Mouse (Mus musculus) frontal cortex, adult 2 months (tissue): ENCODE measurements around the gene Tysnd1. TPM values are rescaled to one million over a fixed set of nuclear protein-coding genes. Genes with fewer than 3 reads are reported as not detected.

Experiments
- DNase-seq, 2 experiments: peaks; one replicate each; pipeline ENCODE4 v3.0.0; 2022; ENCODE audit warnings: low spot score in 1 of 2; ENCODE audit errors: extremely low spot score in 1 of 2
- polyA plus RNA-seq: library from polyadenylated mRNA; depleted of rRNA; stranded (reverse); fragments of >200 nt; gene quantifications from 2 replicates; pipeline ENCODE4 v1.2.3, GENCODE M21; 2012

The Tysnd1 gene
- polyA plus RNA-seq, 1 experiment, result 23.3 TPM

- peak; percentile 96 to 98 for DNase-seq
Observed at GRCm38 (mm10) chr10:61680015-61680913, 15.1 kb upstream of the Tysnd1 start, which contains the start of gene Sar1a. Gene Sar1a, plus strand, starts transcription at chr10:61680299.

GRCm38 (mm10) chr10:61689405-61689804 is 5.9 kb upstream of the Tysnd1 start:
- DNase-seq, result no peak

DNA sequence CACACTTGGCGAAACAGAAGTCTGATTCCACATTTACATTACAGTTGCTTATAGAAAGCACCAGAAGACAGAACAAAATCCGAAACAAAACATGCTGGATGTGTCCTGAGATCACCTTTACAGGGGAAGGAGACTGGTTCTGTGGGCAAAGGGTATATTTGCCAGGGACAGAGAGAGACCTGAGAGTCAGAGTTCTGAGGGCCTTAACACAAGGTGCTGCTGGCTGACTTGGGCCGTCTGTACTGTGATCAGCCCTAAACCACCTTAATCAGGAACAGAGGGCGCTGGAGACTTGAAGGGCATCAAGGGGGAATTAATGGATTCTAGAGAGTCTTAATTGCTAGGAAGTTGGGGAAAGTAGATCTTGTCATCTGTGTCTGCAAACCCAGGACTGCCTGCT is 1.8 kb upstream of the Tysnd1 start:
- DNase-seq, result no peak

GRCm38 (mm10) chr10:61695703-61696559 is 617 bp downstream of the Tysnd1 start:
- DNase-seq, result no peak

- DNase-seq, result no peak
Observed at GRCm38 (mm10) chr10:61696560-61696823, 1.2 kb downstream of the Tysnd1 start.

- DNase-seq, result no peak
Observed at GRCm38 (mm10) chr10:61697028-61697427, 1.7 kb downstream of the Tysnd1 start.

DNA sequence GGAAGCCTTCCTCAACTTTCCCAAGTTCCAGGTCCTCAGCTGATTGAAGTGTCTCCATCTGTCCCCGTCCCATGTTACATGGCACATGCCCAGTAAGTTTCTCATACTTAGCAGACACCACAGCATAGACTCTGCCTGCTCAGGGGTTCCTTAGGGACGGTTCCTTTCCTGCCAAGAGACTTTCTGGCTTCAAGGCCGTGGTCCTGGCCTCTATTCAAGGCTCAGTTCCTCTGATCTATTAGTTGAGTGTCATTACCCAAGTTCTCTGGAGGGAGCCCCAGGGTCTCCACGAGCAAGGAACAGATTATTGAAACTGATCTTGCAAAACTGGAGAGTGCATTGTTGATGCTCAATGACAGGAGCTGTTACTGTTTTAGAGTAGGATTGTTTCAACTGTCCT is 9.3 kb downstream of the Tysnd1 start:
- no peak for DNase-seq

DNA sequence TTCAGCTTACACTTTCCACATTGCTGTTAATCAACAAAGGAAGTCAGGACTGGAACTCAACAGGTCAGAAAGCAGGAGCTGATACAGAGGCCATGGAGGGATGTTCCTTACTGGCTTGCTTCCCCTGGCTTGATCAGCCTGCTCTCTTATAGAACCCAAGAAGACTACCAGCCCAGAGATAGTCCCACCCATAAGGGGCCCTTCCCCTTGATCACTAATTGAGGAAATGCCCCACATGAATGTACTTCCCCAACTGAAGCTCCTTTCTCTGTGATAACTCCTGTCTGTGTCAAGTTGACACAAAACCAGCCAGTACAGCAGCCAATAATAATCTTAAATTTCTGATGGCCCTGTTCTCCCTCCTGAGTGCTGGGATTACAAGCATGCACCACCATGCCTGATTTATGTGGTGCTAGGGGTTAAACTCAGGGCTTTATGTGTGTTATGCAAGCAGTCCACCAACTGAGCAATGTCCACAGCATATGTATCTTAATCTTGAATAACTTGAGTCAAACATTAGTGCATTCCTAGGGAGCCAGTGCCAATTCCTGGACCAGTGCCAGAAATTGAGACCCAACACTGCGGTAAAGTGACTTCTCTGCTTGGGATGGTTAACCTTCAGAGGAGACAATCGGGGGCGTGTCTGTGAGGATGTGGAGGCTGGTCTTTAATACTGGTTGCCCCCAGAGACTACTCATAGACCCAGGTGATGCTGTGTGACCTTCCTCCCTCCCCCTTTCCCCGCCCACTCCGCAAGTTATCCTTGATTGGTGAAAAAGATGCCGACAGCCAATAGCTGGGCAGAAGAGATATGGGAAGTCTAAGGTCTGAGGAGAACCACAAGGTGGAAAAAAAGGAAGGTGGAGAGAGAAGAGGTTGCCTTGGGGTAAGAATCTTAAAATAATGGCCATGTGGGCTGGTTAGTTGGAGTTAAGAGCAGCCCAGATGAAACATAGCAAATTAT is 11.4 kb downstream of the Tysnd1 start:
- DNase-seq, result no peak

DNA sequence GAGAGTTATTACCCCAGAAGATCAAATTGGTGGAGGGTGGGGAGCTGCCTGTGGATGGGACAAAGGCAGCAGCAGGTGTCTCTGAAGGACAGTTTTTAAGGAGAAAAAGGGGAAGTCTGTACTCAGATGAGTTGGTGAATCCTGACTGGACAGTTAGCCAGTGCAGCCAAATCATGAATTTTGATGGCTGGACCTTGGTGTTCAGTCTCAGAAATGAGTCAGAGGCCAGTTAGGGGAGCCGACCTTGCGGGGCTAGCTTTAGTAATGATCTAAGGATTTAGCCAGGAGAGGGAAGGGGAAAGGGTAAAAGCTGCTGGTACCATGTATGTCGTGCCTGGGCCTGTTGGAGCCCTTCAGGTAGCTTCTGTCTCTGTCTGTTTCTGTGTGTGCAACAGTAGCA is 18.3 kb downstream of the Tysnd1 start:
- DNase-seq, result no peak

DNA sequence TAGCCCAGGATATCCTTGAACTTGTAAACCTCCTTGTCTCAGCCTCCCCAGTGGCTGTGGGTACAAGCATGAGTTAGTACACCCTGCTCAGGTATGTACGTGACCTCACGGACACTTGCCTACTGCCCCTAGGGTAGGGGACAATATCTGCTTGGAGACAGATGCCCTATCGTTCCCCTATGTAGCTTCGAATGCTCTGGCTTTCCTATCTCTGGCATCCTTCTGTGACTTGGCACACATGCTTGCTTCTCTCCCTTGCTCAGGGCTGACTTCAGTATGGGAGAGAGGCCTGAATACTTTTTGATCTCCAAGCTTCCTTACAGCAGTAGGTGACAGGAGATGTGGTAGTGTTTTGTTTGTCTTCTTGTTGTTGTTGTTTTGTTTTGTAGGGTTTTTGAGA is 18.8 kb downstream of the Tysnd1 start:
- no peak for DNase-seq

DNA sequence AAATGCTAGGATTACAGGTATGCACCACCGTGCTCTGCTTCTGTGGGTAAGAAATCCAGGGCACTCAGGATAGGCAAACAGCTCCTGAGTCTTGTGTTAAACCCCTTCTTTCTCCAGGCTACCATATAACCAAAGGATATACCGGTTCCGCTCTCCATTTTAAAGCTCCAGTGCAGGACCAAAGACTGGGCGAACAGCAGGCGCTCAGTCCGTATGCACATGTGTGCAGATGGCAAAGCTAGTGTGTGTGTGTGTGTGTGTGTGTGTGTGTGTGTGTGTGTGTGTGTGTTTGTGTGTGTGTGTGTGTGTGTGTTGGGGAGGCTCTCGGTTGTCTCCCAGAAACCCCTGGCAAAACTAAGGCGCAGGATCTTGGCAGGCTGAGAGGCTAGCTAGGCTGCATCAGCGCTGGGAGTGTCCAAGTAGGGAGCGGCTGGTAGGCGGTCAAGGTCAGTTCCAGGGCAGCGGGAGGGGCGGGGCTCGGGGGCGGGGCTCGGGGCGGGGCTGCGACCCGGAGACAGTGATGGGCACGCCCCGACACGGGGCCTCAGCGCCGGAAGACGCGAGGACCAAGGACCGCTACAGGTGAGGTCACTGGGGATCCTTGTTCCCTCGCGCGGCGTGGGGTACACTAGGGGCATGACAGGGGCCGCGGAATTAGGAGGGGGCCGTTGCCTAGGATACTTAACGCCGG is 19.6 kb downstream of the Tysnd1 start, which contains the start of gene Aifm2:
Gene Aifm2, plus strand, starts transcription at position 493 of the 691 bp plus-strand sequence.
- DNase-seq, result peak in 1 of 2 experiments; percentile 23

GRCm38 (mm10) chr10:61715462-61715837 is 20.1 kb downstream of the Tysnd1 start:
- no peak for DNase-seq

- DNase-seq, result no peak
Observed at GRCm38 (mm10) chr10:61715996-61716864, 20.9 kb downstream of the Tysnd1 start.

GRCm38 (mm10) chr10:61717406-61718296 is 22.3 kb downstream of the Tysnd1 start:
- DNase-seq, result no peak

- DNase-seq, result no peak
Observed at GRCm38 (mm10) chr10:61720331-61720730, 25.0 kb downstream of the Tysnd1 start.

DNA sequence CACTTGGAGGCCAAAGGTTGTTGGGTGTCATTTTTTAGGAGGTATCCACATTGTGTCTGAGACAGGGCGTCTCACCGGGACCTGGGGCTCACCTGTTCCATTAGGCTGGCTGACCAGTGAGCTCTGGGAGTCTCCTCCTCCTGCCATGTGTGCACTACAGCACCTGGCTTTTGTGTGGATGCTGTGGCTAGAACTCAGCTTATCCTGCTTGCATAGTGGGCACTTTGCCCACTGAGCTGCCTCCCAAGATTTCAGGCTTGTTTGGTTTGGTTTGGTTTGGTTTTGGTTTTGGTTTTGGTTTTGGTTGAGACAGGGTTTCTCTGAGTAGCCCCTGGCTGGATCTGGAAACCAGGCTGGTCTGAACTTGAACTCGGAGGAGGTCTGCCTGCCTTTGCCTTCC is 26.9 kb downstream of the Tysnd1 start:
- no peak for DNase-seq

GRCm38 (mm10) chr10:61723271-61723670 is 28.0 kb downstream of the Tysnd1 start:
- no peak for DNase-seq

DNA sequence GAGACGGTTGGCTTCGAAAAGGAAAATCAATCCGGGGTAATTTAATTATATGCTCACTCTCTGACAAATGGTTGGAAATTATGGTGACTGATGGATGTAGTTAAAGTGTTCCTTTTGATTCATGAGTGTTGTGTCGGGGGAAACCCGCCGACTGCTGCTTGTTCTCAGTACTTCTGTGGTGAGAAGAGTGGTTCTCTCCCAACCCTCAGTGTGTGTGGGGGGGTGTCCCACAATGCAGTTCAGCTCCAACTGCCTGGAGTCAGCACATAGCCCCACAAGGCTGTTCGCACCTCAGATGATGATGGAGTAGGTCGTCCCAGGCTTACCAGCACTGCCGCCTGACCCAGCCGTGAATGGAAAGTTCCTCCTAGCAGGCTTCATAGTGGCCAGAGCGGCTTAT is 33.9 kb downstream of the Tysnd1 start:
- DNase-seq, result peak in 1 of 2 experiments; percentile 42
